Mouse (Mus musculus) liver, adult 2 months (tissue): ENCODE measurements around the gene Wbp1. TPM values are rescaled to one million over a fixed set of nuclear protein-coding genes. Genes with fewer than 3 reads are reported as not detected.

Experiments used
- DNase-seq: peaks from one replicate; pipeline ENCODE4 v3.0.0-alpha.2; 2011; ENCODE audit warnings: low read depth, low spot score; ENCODE audit errors: extremely low read depth
- H3K27ac ChIP-seq: fragments of 200-500 bp; replicated peaks from 2 replicates; pipeline ENCODE4 v1.5.1; 2012; ENCODE audit warnings: low read depth, mild to moderate bottlenecking, control low read depth, inconsistent platforms, low read length; ENCODE audit not compliant: insufficient read depth
- H3K27me3 ChIP-seq: fragments of 200-500 bp; 2 replicates; pipeline ENCODE4 v1.6.1; 2012; ENCODE audit warnings: mild to moderate bottlenecking, moderate library complexity, low read length, inconsistent platforms; ENCODE audit not compliant: control insufficient read depth, insufficient read depth
- H3K36me3 ChIP-seq: fragments of 200-500 bp; 2 replicates; pipeline ENCODE4 v1.6.1; 2012; ENCODE audit warnings: low read length, inconsistent platforms; ENCODE audit not compliant: control insufficient read depth, insufficient read depth
- H3K4me1 ChIP-seq: fragments of 200-500 bp; 2 replicates; pipeline ENCODE4 v1.6.1; 2011; ENCODE audit warnings: low read length; ENCODE audit not compliant: control insufficient read depth, insufficient read depth
- H3K4me3 ChIP-seq: fragments of 200-500 bp; 2 replicates; pipeline ENCODE4 v1.5.1; 2011; ENCODE audit warnings: low read depth, mild to moderate bottlenecking, control low read depth, low read length, moderate library complexity; ENCODE audit not compliant: insufficient read depth
- H3K79me2 ChIP-seq: fragments of 200-500 bp; 2 replicates; pipeline ENCODE4 v1.6.1; 2012; ENCODE audit warnings: inconsistent platforms, mild to moderate bottlenecking, low read length, moderate library complexity; ENCODE audit not compliant: control insufficient read depth, insufficient read depth
- H3K9ac ChIP-seq: fragments of 200-500 bp; 2 replicates; pipeline ENCODE4 v1.6.1; 2012; ENCODE audit warnings: low read depth, mild to moderate bottlenecking, control low read depth, inconsistent platforms, low read length
- CTCF ChIP-seq: fragments of 200-500 bp; IDR thresholded peaks from 2 replicates; pipeline ENCODE4 v1.5.1; 2011; ENCODE audit warnings: low read depth, low read length, control low read depth
- POLR2A ChIP-seq: fragments of 200-500 bp; IDR thresholded peaks from 2 replicates; pipeline ENCODE4 v1.6.1; 2011; ENCODE audit warnings: low read length, control low read depth; ENCODE audit not compliant: insufficient read depth; ENCODE audit errors: extremely low read depth
- WGBS: fragments of 180-500 bp; shearing (Covaris S2); methylation state at CpG from one replicate; pipeline ENCODE4 v1.1.7; 2018; 5-methylcytosine and 5-hydroxymethylcytosine counted together
- polyA plus RNA-seq: library from polyadenylated mRNA; depleted of rRNA; stranded (reverse); fragments of >200 nt; gene quantifications from 2 replicates; pipeline ENCODE4 v1.2.3, GENCODE M21; 2012
- total RNA-seq: library from RNA; depleted of rRNA; stranded (reverse); fragments of >200 nt; gene quantifications from 2 replicates; pipeline ENCODE4 v1.2.3, GENCODE M21; 2014

Gene Wbp1
- total and polyA plus RNA-seq, 2 experiments: 48.3 to 112 TPM

GRCm38 (mm10) chr6:83080210-83080609 lies 41.1 kb downstream of the Wbp1 start:
- H3K4me3 ChIP-seq: no peak overlapping the region
- peaks cover 13% of the 10 kb centered on the region for H3K4me1 ChIP-seq
- peaks cover 4% of the 10 kb centered on the region; the same call in 1 of the 2 replicates for H3K36me3 ChIP-seq
- no peak overlapping the region for H3K9ac ChIP-seq
- H3K79me2 ChIP-seq: no peaks in the 10 kb centered on the region
- WGBS: 35% methylated on average over 5 of the region's 5 CpGs
- no peak for TF ChIP-seq POLR2A
- no peak for TF ChIP-seq CTCF
- DNase-seq: peak; percentile 77
- no peak overlapping the region; the same call in 1 of the 2 replicates for H3K27ac ChIP-seq
- no peaks in the 10 kb centered on the region for H3K27me3 ChIP-seq

- no peaks in the 10 kb centered on the region for H3K27me3 ChIP-seq
- DNase-seq: peak; percentile 82
- peak overlapping the region; percentile 75 for H3K4me3 ChIP-seq
- TF ChIP-seq POLR2A (no peak), CTCF (peak; percentile 62)
- peaks cover 4% of the 10 kb centered on the region; the same call in 1 of the 2 replicates for H3K36me3 ChIP-seq
- peaks cover 13% of the 10 kb centered on the region for H3K4me1 ChIP-seq
- WGBS: under 1% methylated on average over 46 of the region's 46 CpGs
- H3K9ac ChIP-seq: peak overlapping the region; percentile 81
- no peaks in the 10 kb centered on the region for H3K79me2 ChIP-seq
- peak overlapping the region; percentile 69 for H3K27ac ChIP-seq
Measured at GRCm38 (mm10) chr6:83078324-83078858, 43.0 kb downstream of the Wbp1 start.

DNA sequence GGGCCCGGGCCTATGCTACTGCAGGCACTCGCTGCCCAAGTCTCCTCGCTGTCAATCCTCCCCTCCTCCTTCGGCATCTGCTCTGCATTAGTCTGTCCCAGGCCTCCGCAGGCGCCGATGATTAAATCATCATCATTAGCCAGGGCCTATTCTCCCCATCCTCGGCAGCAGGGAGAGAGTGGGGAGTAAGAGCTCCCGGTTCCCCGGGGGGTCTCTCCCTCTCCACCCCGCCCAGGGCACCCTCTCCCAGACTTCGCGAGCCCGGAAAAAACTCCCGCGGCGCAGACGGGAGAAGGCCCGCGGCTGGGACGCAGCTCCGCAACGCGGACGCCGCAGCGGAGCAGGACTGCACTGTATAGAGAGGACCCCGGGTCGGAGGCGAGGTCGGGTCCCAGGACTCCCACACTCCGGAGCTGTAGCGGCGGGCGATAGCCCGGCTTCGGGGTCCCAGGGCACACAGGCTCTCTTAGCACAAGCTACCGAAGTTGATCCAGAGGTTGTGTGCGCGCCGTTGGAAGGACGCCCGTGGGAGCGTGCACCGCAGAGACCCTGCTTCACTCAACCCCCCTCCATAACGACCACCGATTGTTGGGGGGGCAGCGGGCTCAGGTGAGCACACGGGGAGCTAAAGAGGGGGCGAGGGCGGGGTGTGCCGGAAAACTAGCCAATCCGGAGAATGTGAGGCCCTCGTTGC lies 43.6 kb downstream of the Wbp1 start, which contains the start of gene Pcgf1:
Gene Pcgf1 (plus strand): TSS at position 240 of the 694 bp plus-strand sequence.
- Histone ChIP-seq H3K27ac (peak within 1 kb of the TSS; percentile 69), H3K9ac (peak within 1 kb of the TSS; percentile 86), H3K27me3 (no peaks in the 10 kb centered on the region; the same call in 1 of the 2 replicates), H3K4me3 (peak within 1 kb of the TSS; percentile 75), H3K79me2 (no peaks in the 10 kb centered on the region), H3K36me3 (peaks cover 4% of the 10 kb centered on the region; the same call in 1 of the 2 replicates), H3K4me1 (peaks cover 13% of the 10 kb centered on the region)
- WGBS: under 1% methylated on average over 54 of the region's 54 CpGs
- TF ChIP-seq CTCF (no peak), POLR2A (0 out of 2 replicates have a peak, but pooled peaks have one; percentile 34)
- DNase-seq: no peak

- no peak overlapping the region for H3K27ac ChIP-seq
- H3K4me3 ChIP-seq: no peak overlapping the region
- no peaks in the 10 kb centered on the region for H3K79me2 ChIP-seq
- TF ChIP-seq POLR2A (no peak), CTCF (no peak)
- H3K36me3 ChIP-seq: no peaks in the 10 kb centered on the region
- WGBS: 26% methylated on average over 2 of the region's 2 CpGs
- peaks cover 9% of the 10 kb centered on the region for H3K4me1 ChIP-seq
- H3K27me3 ChIP-seq: peaks cover 23% of the 10 kb centered on the region
- no peak overlapping the region for H3K9ac ChIP-seq
- peak; percentile 38 for DNase-seq
Measured at GRCm38 (mm10) chr6:83074979-83075378, 46.4 kb downstream of the Wbp1 start.

GRCm38 (mm10) chr6:83071220-83071619 lies 50.1 kb downstream of the Wbp1 start:
- H3K4me3 ChIP-seq: no peak overlapping the region
- DNase-seq: no peak
- H3K79me2 ChIP-seq: no peaks in the 10 kb centered on the region

More at GRCm38 (mm10) chr6:83071220-83071619, 50.1 kb downstream of the Wbp1 start:
- WGBS: 3% methylated on average over 23 of the region's 24 CpGs
- H3K27ac ChIP-seq: no peak overlapping the region
- no peak overlapping the region for H3K9ac ChIP-seq
- TF ChIP-seq CTCF: no peak
- no peak for TF ChIP-seq POLR2A
- peaks cover 39% of the 10 kb centered on the region for H3K27me3 ChIP-seq
- no peaks in the 10 kb centered on the region for H3K36me3 ChIP-seq
- H3K4me1 ChIP-seq: 0 out of 2 replicates have a peak, but pooled peaks cover 1% of the 10 kb centered on the region
